Mouse (Mus musculus) E14TG2a.4 (cell line): ENCODE measurements around the gene Dis3l2.

ENCODE experiments used
- CTCF ChIP-seq: conservative IDR thresholded peaks from 2 replicates; pipeline ENCODE4 v1.5.1; 2014; ENCODE audit warnings: low read length
- NANOG ChIP-seq: IDR thresholded peaks from 2 replicates; pipeline ENCODE4 v1.6.1; 2014; ENCODE audit warnings: borderline replicate concordance, low read length, mixed read lengths
- POU5F1 ChIP-seq: IDR thresholded peaks from 2 replicates; pipeline ENCODE4 v1.6.1; 2014; ENCODE audit warnings: low read length, borderline replicate concordance

GRCm38 (mm10) chr1:87041119-87041518 lies 337.5 kb downstream of the Dis3l2 start:
- TF ChIP-seq CTCF (peak; percentile 74), POU5F1 (no peak), NANOG (no peak)
